Mouse (Mus musculus) olfactory bulb, adult 2 months (tissue): ENCODE measurements around the gene Gm21852.
"Not testable (repeated sequence)": the region's sequence is repeated elsewhere in the genome, so short reads cannot be mapped to it uniquely, and the experiment has no call there.

Experiments used
- CTCF ChIP-seq: fragments of 200-500 bp; IDR thresholded peaks from 2 replicates; pipeline ENCODE4 v1.5.1; 2012; ENCODE audit warnings: low read depth, mild to moderate bottlenecking, low read length, moderate library complexity; ENCODE audit not compliant: insufficient read depth
- POLR2A ChIP-seq: fragments of 200-500 bp; IDR thresholded peaks from 2 replicates; pipeline ENCODE4 v1.6.1; 2012; ENCODE audit warnings: mild to moderate bottlenecking, low read depth, low read length, moderate library complexity; ENCODE audit not compliant: insufficient read depth

DNA sequence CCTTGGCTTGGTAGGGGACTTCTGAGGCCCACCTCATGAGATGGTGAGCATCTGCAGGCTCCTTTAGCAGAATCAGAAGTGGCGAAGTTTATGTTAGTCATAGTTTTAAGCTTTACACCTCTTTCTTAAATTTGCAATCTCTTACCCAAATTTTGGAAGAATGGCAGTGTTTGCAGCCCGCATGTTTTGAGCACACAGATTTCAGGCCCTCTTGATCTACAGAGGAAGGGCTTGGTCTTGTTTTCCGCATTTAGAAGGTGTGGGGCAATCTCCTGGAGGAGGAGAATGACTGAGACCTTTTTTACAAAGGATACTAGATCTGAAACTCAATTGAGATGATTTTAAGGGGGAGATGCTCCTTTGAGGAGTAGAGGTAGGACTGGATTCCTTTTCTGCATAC, at the start of gene Gm21852:
- not testable (repeated sequence) for TF ChIP-seq CTCF, POLR2A
